27 mouse cellular contexts compared by ENCODE assay signal in the genomic region with DNA sequence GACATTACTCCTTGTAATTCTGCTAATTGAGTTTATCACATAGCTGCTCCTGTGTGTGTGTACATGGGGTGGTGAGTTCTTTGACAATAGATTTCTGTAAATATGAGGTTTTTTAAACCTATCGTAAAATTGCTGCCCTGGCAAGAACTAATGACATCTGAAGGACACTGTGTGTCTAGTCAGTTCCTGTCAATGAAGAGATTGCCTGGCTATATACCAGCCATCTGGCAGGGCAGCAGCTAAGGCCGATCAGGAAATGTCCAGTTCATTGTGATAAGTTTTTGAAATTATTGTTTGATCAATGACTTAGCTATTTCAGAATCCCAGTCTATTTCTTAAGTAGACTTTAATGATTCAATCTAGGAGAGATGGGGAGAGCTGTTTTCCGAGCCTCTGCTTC. TPM values are rescaled to one million over a fixed set of nuclear protein-coding genes. Genes with fewer than 3 reads are reported as not detected.
DNase-seq lines count a peak whose midpoint lies in the region; ATAC-seq and TF ChIP-seq lines count a peak whose summit lies in the region.
"Had no signal": no experiment of that assay in that cellular context is flagged by ENCODE, and none has a peak within 500 bp of the region (broad histone marks: within the 10 kb centered on the region; RNA-seq: fewer than 3 reads in every experiment).

No protein-coding gene starts in this region.

- 76% methylated on average over 3 of the region's 3 CpGs for WGBS in forebrain, postnatal 0 days
- 88% methylated on average over 3 of the region's 3 CpGs for WGBS in forebrain, embryonic 13.5 days

- H3K27ac ChIP-seq in forebrain, postnatal 0 days (ENCODE audit: low read depth, low read length) = 0 out of 2 replicates have a peak overlapping the region, but pooled peaks have one; percentile 50
- H3K27ac ChIP-seq in forebrain, embryonic 13.5 days = no peak overlapping the region
- peak overlapping the region; percentile 77 for H3K27ac ChIP-seq in layer of hippocampus, adult 2 months
- H3K27ac ChIP-seq: embryonic facial prominence, embryonic 15.5 days; gastrocnemius, adult 2 months; heart, embryonic 13.5 days; hindbrain, embryonic 14.5 days; hindbrain, postnatal 0 days had no signal

- H3K4me3 ChIP-seq in forebrain, postnatal 0 days (ENCODE audit: low read depth, low read length) = no peak overlapping the region
- H3K4me3 ChIP-seq in forebrain, embryonic 13.5 days = no peak overlapping the region
- H3K4me3 ChIP-seq in layer of hippocampus, adult 2 months = no peak overlapping the region
- H3K4me3 ChIP-seq: embryonic facial prominence, embryonic 12.5 days; embryonic facial prominence, embryonic 15.5 days; gastrocnemius, adult 2 months; heart, embryonic 13.5 days had no signal

- H3K4me1 ChIP-seq in forebrain, postnatal 0 days (ENCODE audit: insufficient read depth) = no peaks in the 10 kb centered on the region
- no peaks in the 10 kb centered on the region for H3K4me1 ChIP-seq in forebrain, embryonic 13.5 days
- H3K4me1 ChIP-seq: embryonic facial prominence, embryonic 12.5 days; embryonic facial prominence, embryonic 15.5 days; heart, embryonic 13.5 days had no signal

- H3K9ac ChIP-seq in forebrain, postnatal 0 days = no peak overlapping the region
- no peak overlapping the region for H3K9ac ChIP-seq in forebrain, embryonic 13.5 days
- H3K9ac ChIP-seq: embryonic facial prominence, embryonic 12.5 days; embryonic facial prominence, embryonic 15.5 days; heart, embryonic 13.5 days; hindbrain, embryonic 14.5 days had no signal

- no peaks in the 10 kb centered on the region for H3K27me3 ChIP-seq in forebrain, postnatal 0 days (ENCODE audit: insufficient read depth, low read length)
- H3K27me3 ChIP-seq in forebrain, embryonic 13.5 days = no peaks in the 10 kb centered on the region
- H3K27me3 ChIP-seq: CH12.LX; embryonic facial prominence, embryonic 12.5 days; embryonic facial prominence, embryonic 15.5 days; heart, embryonic 13.5 days; Patski had no signal

- peak; percentile 36 to 61 for DNase-seq in cerebellum, postnatal 14 days
- no peak for DNase-seq in cerebellum, adult 9-11 months
- no peak for DNase-seq in forebrain, postnatal 0 days
- no peak for DNase-seq in layer of hippocampus, adult 2 months (ENCODE audit: low spot score in 2 of 2)
- DNase-seq in layer of hippocampus, adult 9-10 months (ENCODE audit: low spot score) = no peak
- DNase-seq: adrenal gland, postnatal 10 days; adrenal gland, postnatal 36 days; B cell, adult 2 months; cerebellum, adult 18-20 months; cerebellum, postnatal 25 days; gastrocnemius, adult 2 months; gastrocnemius, postnatal 14 days; heart, adult 18-20 months; heart, postnatal 14 days; heart, postnatal 4 days; kidney, adult 11 months had no signal

- no peaks in the 10 kb centered on the region for H3K9me3 ChIP-seq in forebrain, postnatal 0 days (ENCODE audit: low read length)
- H3K9me3 ChIP-seq in forebrain, embryonic 13.5 days (replicated peaks) = no peaks in the 10 kb centered on the region
- H3K9me3 ChIP-seq: embryonic facial prominence, embryonic 12.5 days; embryonic facial prominence, embryonic 15.5 days; G1E; heart, embryonic 13.5 days had no signal

- H3K36me3 ChIP-seq in forebrain, postnatal 0 days (ENCODE audit: insufficient read depth) = no peaks in the 10 kb centered on the region
- H3K36me3 ChIP-seq in forebrain, embryonic 13.5 days (ENCODE audit: poor library complexity, severe bottlenecking) = no peaks in the 10 kb centered on the region
- H3K36me3 ChIP-seq: embryonic facial prominence, embryonic 12.5 days; embryonic facial prominence, embryonic 15.5 days; heart, embryonic 13.5 days had no signal

- no peak overlapping the region for H3K4me2 ChIP-seq in forebrain, postnatal 0 days (ENCODE audit: low read depth)
- H3K4me2 ChIP-seq in forebrain, embryonic 13.5 days = no peak overlapping the region
- H3K4me2 ChIP-seq: embryonic facial prominence, embryonic 12.5 days; embryonic facial prominence, embryonic 15.5 days; heart, embryonic 13.5 days; hindbrain, embryonic 14.5 days had no signal

- ATAC-seq in forebrain, postnatal 0 days = no peak
- ATAC-seq in forebrain, embryonic 13.5 days = no peak
- ATAC-seq: forebrain, embryonic 14.5 days; hindbrain, postnatal 0 days; inflammation-experienced regulatory T-cells, adult 6 months; Patski had no signal

- no peak for TF ChIP-seq CTCF in forebrain, postnatal 0 days (IDR thresholded peaks at IDR 0.05; ENCODE audit: low read depth)
- TF ChIP-seq CTCF in layer of hippocampus, adult 2 months (conservative IDR thresholded peaks at IDR 0.05) = no peak

RNA-seq across cellular contexts. Expression of a gene that starts 18.7 kb away (rescaled TPM):
- 32.5 and 32.8 TPM in 2 replicates for total RNA-seq in forebrain, postnatal 0 days (2014; rRNA removed)
- polyA plus RNA-seq in forebrain, postnatal 0 days (2015; fragmentation: Nextera tagmentation; extraction: Ambion mirVana) = 9.6 and 11.7 TPM in 2 replicates
- polyA plus RNA-seq in forebrain, embryonic 13.5 days (2015; fragmentation: Nextera tagmentation; extraction: Ambion mirVana) = 29.6 and 30.8 TPM in 2 replicates
- total RNA-seq in layer of hippocampus, adult 2 months (2021) = 10 to 100 TPM; 38.8 to 40.7 TPM

RNA-seq across cellular contexts. Expression of a gene that starts 34.2 kb away (rescaled TPM):
- 9.0 and 10.8 TPM in 2 replicates for total RNA-seq in forebrain, postnatal 0 days (2014; rRNA removed)
- 2.9 and 5.4 TPM in 2 replicates for polyA plus RNA-seq in forebrain, postnatal 0 days (2015; fragmentation: Nextera tagmentation; extraction: Ambion mirVana)
- polyA plus RNA-seq in forebrain, embryonic 13.5 days (2015; fragmentation: Nextera tagmentation; extraction: Ambion mirVana) = 0.76 and 1.2 TPM in 2 replicates
- 10 to 100 TPM; 43.4 to 49.1 TPM for total RNA-seq in layer of hippocampus, adult 2 months (2021)

RNA-seq across cellular contexts. Expression of a gene that starts 55.8 kb away (rescaled TPM):
- 1.6 and 7.9 TPM in 2 replicates for total RNA-seq in forebrain, postnatal 0 days (2014; rRNA removed)
- polyA plus RNA-seq in forebrain, postnatal 0 days (2015; fragmentation: Nextera tagmentation; extraction: Ambion mirVana) = 3.9 and 6.1 TPM in 2 replicates
- polyA plus RNA-seq in forebrain, embryonic 13.5 days (2015; fragmentation: Nextera tagmentation; extraction: Ambion mirVana) = 12.7 and 16.1 TPM in 2 replicates
- 1 to 10 TPM; 4.8 to 5.1 TPM for total RNA-seq in layer of hippocampus, adult 2 months (2021)

Comparison
In these comparisons a context has a peak if more than half of its experiments do, and no peak if none do; other contexts are left out.
1. DNase-seq: peak in cerebellum, postnatal 14 days (2 of 2); none in cerebellum, adult 9-11 months (single experiment), forebrain, postnatal 0 days (single experiment), layer of hippocampus, adult 2 months (0 of 2) and layer of hippocampus, adult 9-10 months (single experiment).